Mouse (Mus musculus) stomach, embryonic 14.5 days (tissue): ENCODE measurements around the gene Cpt1a. TPM values are rescaled to one million over a fixed set of nuclear protein-coding genes. Genes with fewer than 3 reads are reported as not detected.

Source experiments
- ATAC-seq: fragments of 200-750 bp; cut with Nextera tagmentation; 2 replicates; pipeline ENCODE4 v1.8.0; 2017; ENCODE audit warnings: low read depth, moderate TSS enrichment; ENCODE audit not compliant: insufficient number of reproducible peaks, insufficient read depth, low FRiP score
- H3K27ac ChIP-seq: fragments of 300-500 bp; sonication (generic); 2 replicates; pipeline ENCODE4 v1.5.1; 2014; ENCODE audit warnings: mild to moderate bottlenecking, low read length, moderate library complexity, mixed read lengths
- H3K27me3 ChIP-seq: fragments of 300-500 bp; sonication (generic); 2 replicates; pipeline ENCODE4 v1.6.1; 2014; ENCODE audit warnings: low read length, control low read depth, mixed read lengths; ENCODE audit not compliant: control insufficient read depth, insufficient read depth
- H3K36me3 ChIP-seq: fragments of 300-500 bp; sonication (generic); 2 replicates; pipeline ENCODE4 v1.6.1; 2014; ENCODE audit warnings: mild to moderate bottlenecking, control low read depth, low read length, moderate library complexity, mixed read lengths; ENCODE audit not compliant: control insufficient read depth, insufficient read depth
- H3K4me1 ChIP-seq: fragments of 300-500 bp; sonication (generic); 2 replicates; pipeline ENCODE4 v1.6.1; 2014; ENCODE audit warnings: low read length, control low read depth, mixed read lengths; ENCODE audit not compliant: control insufficient read depth, insufficient read depth
- H3K4me2 ChIP-seq: fragments of 300-500 bp; sonication (generic); replicated peaks from 2 replicates; pipeline ENCODE4 v1.6.1; 2014; ENCODE audit warnings: low read depth, low read length, control low read depth
- H3K4me3 ChIP-seq: fragments of 300-500 bp; sonication (generic); 2 replicates; pipeline ENCODE4 v1.5.1; 2014; ENCODE audit warnings: low read depth, low read length, control low read depth
- H3K9ac ChIP-seq: fragments of 300-500 bp; sonication (generic); replicated peaks from 2 replicates; pipeline ENCODE4 v1.6.1; 2014; ENCODE audit warnings: low read depth, mild to moderate bottlenecking, control low read depth, low read length, moderate library complexity, mixed read lengths
- H3K9me3 ChIP-seq: fragments of 300-500 bp; sonication (generic); 2 replicates; pipeline ENCODE4 v1.6.1; 2016; ENCODE audit warnings: low read depth, low read length, control low read depth; ENCODE audit not compliant: control insufficient read depth
- WGBS: fragments of 180-500 bp; shearing (Covaris S2); extraction: QIAGEN DNeasy Blood & Tissue Kit; methylation state at CpG from one replicate; pipeline ENCODE4 v1.1.7; 2014; 5-methylcytosine and 5-hydroxymethylcytosine counted together
- polyA plus RNA-seq: library from polyadenylated mRNA; unstranded; fragments of >200 nt; fragmentation: Nextera tagmentation; extraction: Ambion mirVana; gene quantifications from 2 replicates; pipeline ENCODE4 v1.2.1, GENCODE M21; 2014

Gene Cpt1a
- polyA plus RNA-seq, 1 experiment from 2014 or later = 21.4 TPM

GRCm38 (mm10) chr19:3295245-3295644 is 26.9 kb upstream of the Cpt1a start:
- WGBS = 83% methylated on average over 6 of the region's 6 CpGs
- no peak overlapping the region for H3K4me3 ChIP-seq

GRCm38 (mm10) chr19:3297034-3297433 is 25.1 kb upstream of the Cpt1a start:
- no peak overlapping the region for H3K27ac ChIP-seq
- H3K27me3 ChIP-seq = no peaks in the 10 kb centered on the region
- H3K9me3 ChIP-seq = no peaks in the 10 kb centered on the region
- no peaks in the 10 kb centered on the region for H3K36me3 ChIP-seq
- H3K4me3 ChIP-seq = no peak overlapping the region
- H3K9ac ChIP-seq = no peak overlapping the region
- H3K4me2 ChIP-seq = no peak overlapping the region
- no peak for ATAC-seq
- H3K4me1 ChIP-seq = no peaks in the 10 kb centered on the region

More at GRCm38 (mm10) chr19:3295245-3295644, 26.9 kb upstream of the Cpt1a start:
- Histone ChIP-seq H3K9me3 (no peaks in the 10 kb centered on the region), H3K27me3 (no peaks in the 10 kb centered on the region), H3K27ac (no peak overlapping the region), H3K9ac (no peak overlapping the region), H3K4me1 (no peaks in the 10 kb centered on the region), H3K4me2 (no peak overlapping the region), H3K36me3 (peaks cover 6% of the 10 kb centered on the region)
- ATAC-seq = no peak

- no peaks in the 10 kb centered on the region for H3K27me3 ChIP-seq
- H3K4me1 ChIP-seq = no peaks in the 10 kb centered on the region
- WGBS = 83% methylated on average over 7 of the region's 7 CpGs
- no peak for ATAC-seq
- no peaks in the 10 kb centered on the region for H3K9me3 ChIP-seq
- H3K9ac ChIP-seq = no peak overlapping the region
- no peaks in the 10 kb centered on the region for H3K36me3 ChIP-seq
- no peak overlapping the region for H3K4me2 ChIP-seq
- H3K4me3 ChIP-seq = no peak overlapping the region
- H3K27ac ChIP-seq = no peak overlapping the region
These were observed 24.4 kb upstream of the Cpt1a start for GRCm38 (mm10) chr19:3297775-3298174.

- Histone ChIP-seq H3K36me3 (no peaks in the 10 kb centered on the region), H3K9me3 (no peaks in the 10 kb centered on the region), H3K4me2 (no peak overlapping the region), H3K27me3 (no peaks in the 10 kb centered on the region), H3K27ac (no peak overlapping the region), H3K4me1 (no peaks in the 10 kb centered on the region), H3K9ac (no peak overlapping the region), H3K4me3 (no peak overlapping the region)
- WGBS = 65% methylated on average over 4 of the region's 4 CpGs
- ATAC-seq = no peak
These were observed 18.1 kb upstream of the Cpt1a start for GRCm38 (mm10) chr19:3304017-3304416.

- H3K27ac ChIP-seq = no peak overlapping the region
- ATAC-seq = no peak
- no peak overlapping the region for H3K9ac ChIP-seq
- 58% methylated on average over 16 of the region's 16 CpGs for WGBS
- no peak overlapping the region for H3K4me3 ChIP-seq
- H3K4me1 ChIP-seq = no peaks in the 10 kb centered on the region
- H3K9me3 ChIP-seq = no peaks in the 10 kb centered on the region
- no peaks in the 10 kb centered on the region for H3K27me3 ChIP-seq
- no peaks in the 10 kb centered on the region for H3K36me3 ChIP-seq
- H3K4me2 ChIP-seq = no peak overlapping the region
These were observed 14.8 kb upstream of the Cpt1a start for GRCm38 (mm10) chr19:3307175-3307949.

GRCm38 (mm10) chr19:3319341-3319740 is 2.8 kb upstream of the Cpt1a start:
- H3K4me1 ChIP-seq = peaks cover 18% of the 10 kb centered on the region; the same call in 1 of the 2 replicates
- ATAC-seq = no peak
- no peaks in the 10 kb centered on the region for H3K36me3 ChIP-seq
- H3K27me3 ChIP-seq = no peaks in the 10 kb centered on the region
- no peak overlapping the region for H3K9ac ChIP-seq
- H3K4me3 ChIP-seq = no peak overlapping the region
- no peak overlapping the region; the same call in 1 of the 2 replicates for H3K27ac ChIP-seq
- H3K4me2 ChIP-seq = no peak overlapping the region
- WGBS = 80% methylated on average over 2 of the region's 2 CpGs
- no peaks in the 10 kb centered on the region for H3K9me3 ChIP-seq

GRCm38 (mm10) chr19:3320086-3320485 is 2.0 kb upstream of the Cpt1a start:
- H3K36me3 ChIP-seq = no peaks in the 10 kb centered on the region
- no peaks in the 10 kb centered on the region for H3K27me3 ChIP-seq
- no peak overlapping the region; the same call in 1 of the 2 replicates for H3K27ac ChIP-seq
- ATAC-seq = no peak
- no peak overlapping the region for H3K9ac ChIP-seq
- no peak overlapping the region for H3K4me2 ChIP-seq
- 69% methylated on average over 7 of the region's 7 CpGs for WGBS
- no peaks in the 10 kb centered on the region for H3K9me3 ChIP-seq
- H3K4me3 ChIP-seq = no peak overlapping the region
- H3K4me1 ChIP-seq = peaks cover 21% of the 10 kb centered on the region; the same call in 1 of the 2 replicates

- ATAC-seq = no peak
- no peaks in the 10 kb centered on the region for H3K27me3 ChIP-seq
- no peak overlapping the region for H3K9ac ChIP-seq
- no peak overlapping the region for H3K4me3 ChIP-seq
- peaks cover 24% of the 10 kb centered on the region; the same call in 1 of the 2 replicates for H3K4me1 ChIP-seq
- H3K36me3 ChIP-seq = no peaks in the 10 kb centered on the region
- 80% methylated on average over 3 of the region's 3 CpGs for WGBS
- H3K9me3 ChIP-seq = no peaks in the 10 kb centered on the region
- no peak overlapping the region for H3K27ac ChIP-seq
- no peak overlapping the region for H3K4me2 ChIP-seq
These were observed 1.3 kb upstream of the Cpt1a start for GRCm38 (mm10) chr19:3320801-3321200.
